ENCODE assay signal across 16 mouse cellular contexts in the genomic region with DNA sequence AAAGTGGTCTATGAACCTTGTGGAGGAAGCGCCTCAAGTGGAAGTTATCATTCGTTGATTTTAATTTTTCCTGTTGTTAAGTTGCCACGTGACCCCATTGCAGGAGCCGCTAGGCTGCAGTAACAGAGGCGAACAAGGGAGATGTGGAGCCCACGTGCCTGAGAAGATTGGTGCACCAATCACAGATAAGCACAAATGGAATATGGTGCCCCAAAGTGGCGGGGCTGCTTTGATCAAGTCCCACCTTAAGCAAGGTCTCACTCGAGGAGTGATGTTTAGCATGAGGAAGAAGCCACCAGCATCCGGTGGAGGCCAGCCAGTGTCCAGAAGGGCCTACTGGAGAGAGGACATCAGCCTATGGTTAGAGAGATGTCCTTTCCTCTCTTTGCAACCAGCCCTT. TPM values are rescaled to one million over a fixed set of nuclear protein-coding genes. Genes with fewer than 3 reads are reported as not detected.
"Had no signal": no experiment of that assay in that cellular context is flagged by ENCODE, and none has a peak within 500 bp of the region (broad histone marks: within the 10 kb centered on the region; RNA-seq: fewer than 3 reads in every experiment).

No protein-coding gene starts in this region.

- H3K9ac ChIP-seq: lung, embryonic 14.5 days; midbrain, embryonic 13.5 days; neural tube, embryonic 12.5 days; stomach, embryonic 15.5 days had no signal

- ATAC-seq: midbrain, embryonic 13.5 days; midbrain, embryonic 16.5 days had no signal

- H3K4me2 ChIP-seq: lung, embryonic 14.5 days; midbrain, embryonic 13.5 days; neural tube, embryonic 12.5 days; stomach, embryonic 15.5 days had no signal

- H3K27ac ChIP-seq: midbrain, embryonic 10.5 days; midbrain, embryonic 13.5 days; neural tube, embryonic 12.5 days; stomach, embryonic 15.5 days; stomach, postnatal 0 days had no signal

- H3K36me3 ChIP-seq: stomach, embryonic 15.5 days had no signal

- H3K4me3 ChIP-seq: midbrain, embryonic 10.5 days; midbrain, embryonic 13.5 days; myocyte; neural tube, embryonic 12.5 days; stomach, embryonic 15.5 days had no signal

- H3K27me3 ChIP-seq: stomach, embryonic 15.5 days had no signal

- H3K4me1 ChIP-seq: stomach, embryonic 15.5 days had no signal

- H3K9me3 ChIP-seq: midbrain, embryonic 10.5 days; midbrain, embryonic 13.5 days; neural tube, embryonic 12.5 days; stomach, embryonic 15.5 days had no signal

- DNase-seq: lung, adult 18-20 months; lung, embryonic 14.5 days; lung, postnatal 10 days; lung, postnatal 4 days; right cerebral cortex, postnatal 14 days; thymus, adult 2 months; thymus, postnatal 25 days; thymus, postnatal 4 days had no signal

RNA-seq across cellular contexts. Expression of a gene that starts 19.2 kb away (rescaled TPM):
- total RNA-seq: neutrophil, adult 5-6 weeks had no signal
